Mouse (Mus musculus) embryonic fibroblast, embryonic 13.5 days (primary cell): ENCODE results near the gene Pex10.

Source experiments
- CTCF ChIP-seq: IDR thresholded peaks from 2 replicates; pipeline ENCODE4 v1.5.1; 2011; ENCODE audit warnings: mild to moderate bottlenecking, control low read depth, low read length, moderate library complexity, borderline replicate concordance; ENCODE audit not compliant: insufficient read depth
- POLR2A ChIP-seq: IDR thresholded peaks from 2 replicates; pipeline ENCODE4 v1.6.1; 2011; ENCODE audit warnings: low read depth, mild to moderate bottlenecking, control low read depth, low read length, moderate library complexity

DNA sequence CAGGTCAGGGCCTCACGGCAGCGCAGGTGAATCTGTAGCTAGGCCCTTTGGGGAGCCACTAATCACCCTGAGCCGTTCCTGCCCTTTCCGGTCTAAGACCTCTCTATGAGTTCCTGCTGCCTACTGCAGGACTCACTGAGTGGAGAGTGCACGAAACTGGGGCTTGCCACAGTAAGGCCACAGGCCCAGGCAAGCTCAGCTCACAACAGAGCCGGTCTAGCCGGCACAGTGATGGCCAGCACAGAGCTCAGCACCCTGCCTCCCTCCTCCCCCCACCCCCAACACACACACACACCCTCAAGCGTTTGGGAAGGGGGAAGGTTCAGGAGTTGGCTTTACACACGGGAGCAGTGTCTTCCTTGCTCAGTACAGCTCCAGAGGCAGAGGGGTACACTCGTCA, 8.5 kb upstream of the Pex10 start:
- TF ChIP-seq CTCF (no peak), POLR2A (no peak)
